Mouse (Mus musculus): ENCODE measurements at regions not wholly inside any gene's neighbourhood (a gene's known extent, or its start where the extent isn't known, plus 50 kb on each side); places are given as distances from the start of the nearest gene placed in this dataset.

GRCm38 (mm10) chr8:51032386-51032785, 2188.6 kb upstream of the Tenm3 start:
- no peak for DNase-seq (ENCODE audit: extremely low spot score)

GRCm38 (mm10) chr8:51010508-51010907, 2166.8 kb upstream of the Tenm3 start:
- DNase-seq (ENCODE audit: extremely low spot score), result no peak

GRCm38 (mm10) chr8:50967386-50967785, 2123.6 kb upstream of the Tenm3 start:
- DNase-seq (ENCODE audit: extremely low spot score), result no peak

- DNase-seq (ENCODE audit: extremely low spot score), result no peak
These were observed 2073.8 kb upstream of the Tenm3 start for GRCm38 (mm10) chr8:50917540-50917939.

GRCm38 (mm10) chr8:50916733-50917113, 2073.0 kb upstream of the Tenm3 start:
- DNase-seq (ENCODE audit: extremely low spot score), result no peak

GRCm38 (mm10) chr8:50915876-50916732, 2072.4 kb upstream of the Tenm3 start:
- DNase-seq (ENCODE audit: extremely low spot score), result peak; percentile 67

- DNase-seq (ENCODE audit: extremely low spot score), result peak; percentile 67
These were observed 2071.6 kb upstream of the Tenm3 start for GRCm38 (mm10) chr8:50915259-50915875.

GRCm38 (mm10) chr8:50914615-50915014, 2070.9 kb upstream of the Tenm3 start:
- no peak for DNase-seq (ENCODE audit: extremely low spot score)

GRCm38 (mm10) chr8:50878198-50878597, 2034.4 kb upstream of the Tenm3 start:
- DNase-seq (ENCODE audit: extremely low spot score), result no peak

All from embryo, embryonic 9.5 days (tissue).